Mouse (Mus musculus): Measurements from ENCODE around the gene Rab6a. TPM values are rescaled to one million over a fixed set of nuclear protein-coding genes. Genes with fewer than 3 reads are reported as not detected.

Rab6a gene
- polyA plus RNA-seq, 1 experiment from 2014 or later: 287 TPM

- Histone ChIP-seq H3K27me3 (replicated peaks) (no peaks in the 10 kb centered on the region), H3K36me3 (peaks cover 29% of the 10 kb centered on the region), H3K9me3 (replicated peaks) (no peaks in the 10 kb centered on the region), H3K27ac (replicated peaks) (no peak overlapping the region), H3K9ac (replicated peaks) (no peak overlapping the region), H3K4me2 (no peak overlapping the region), H3K4me3 (replicated peaks) (no peak overlapping the region), H3K4me1 (no peaks in the 10 kb centered on the region)
- ATAC-seq (ENCODE audit: low FRiP score): no peak
- WGBS: 9% methylated on average over 1 of the region's 1 CpGs
Measured at GRCm38 (mm10) chr7:100637657-100638056, 30.4 kb downstream of the Rab6a start.

DNA sequence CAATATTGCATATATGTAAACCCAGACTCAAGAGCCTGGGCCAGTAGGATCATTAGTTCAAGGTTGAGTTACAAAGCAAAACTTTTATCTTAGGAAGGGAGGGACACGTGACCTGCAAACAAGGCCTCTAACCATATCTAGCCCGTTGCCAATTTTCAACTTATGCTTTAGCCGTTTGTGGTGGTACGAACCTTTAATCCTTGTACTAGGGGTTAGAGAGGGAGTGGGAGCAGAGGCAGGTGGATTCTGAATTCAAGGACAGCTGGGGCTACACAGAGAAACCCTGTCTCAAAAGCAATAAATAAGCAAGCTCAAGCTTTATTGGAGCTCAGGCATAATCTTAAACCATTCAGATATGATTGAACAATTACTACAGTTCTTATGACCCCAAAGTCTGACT is 35.2 kb downstream of the Rab6a start:
- 97% methylated on average over 4 of the region's 4 CpGs for WGBS
- Histone ChIP-seq H3K36me3 (peaks cover 22% of the 10 kb centered on the region), H3K4me1 (no peaks in the 10 kb centered on the region), H3K27ac (replicated peaks) (no peak overlapping the region), H3K4me3 (replicated peaks) (no peak overlapping the region), H3K9ac (replicated peaks) (no peak overlapping the region), H3K27me3 (replicated peaks) (no peaks in the 10 kb centered on the region), H3K9me3 (replicated peaks) (no peaks in the 10 kb centered on the region), H3K4me2 (no peak overlapping the region)
- no peak for ATAC-seq (ENCODE audit: low FRiP score)

GRCm38 (mm10) chr7:100645147-100645546 is 37.9 kb downstream of the Rab6a start:
- Histone ChIP-seq H3K4me3 (replicated peaks) (no peak overlapping the region), H3K9ac (replicated peaks) (no peak overlapping the region), H3K27me3 (replicated peaks) (no peaks in the 10 kb centered on the region), H3K9me3 (replicated peaks) (no peaks in the 10 kb centered on the region), H3K36me3 (peaks cover 13% of the 10 kb centered on the region), H3K4me2 (no peak overlapping the region), H3K4me1 (no peaks in the 10 kb centered on the region), H3K27ac (replicated peaks) (no peak overlapping the region)
- 41% methylated on average over 3 of the region's 3 CpGs for WGBS
- ATAC-seq (ENCODE audit: low FRiP score): peak; percentile 32; the same call in 1 of the 2 replicates

DNA sequence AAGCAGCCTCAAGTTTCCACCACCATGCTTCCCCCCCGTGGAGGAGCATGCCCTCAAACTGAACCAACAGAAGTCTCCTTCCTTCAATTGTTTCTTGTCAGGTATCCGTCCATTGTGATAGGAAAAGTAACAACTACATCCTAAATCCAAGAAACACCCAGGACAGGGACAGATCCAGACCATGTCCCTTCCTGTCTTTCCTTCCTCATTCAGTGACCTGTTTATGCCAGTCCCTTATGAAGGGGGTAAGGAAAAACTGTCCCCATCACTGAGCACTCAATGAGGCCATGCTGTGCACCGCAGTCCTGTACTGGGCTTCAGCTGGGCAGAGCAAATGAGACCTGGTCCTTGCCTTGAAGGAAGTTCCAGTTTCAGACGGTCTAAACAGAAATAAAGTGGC is 41.9 kb downstream of the Rab6a start:
- H3K27ac ChIP-seq (replicated peaks): no peak overlapping the region
- no peak overlapping the region for H3K9ac ChIP-seq (replicated peaks)
- no peak overlapping the region for H3K4me2 ChIP-seq
- H3K27me3 ChIP-seq (replicated peaks): no peaks in the 10 kb centered on the region
- H3K4me1 ChIP-seq: no peaks in the 10 kb centered on the region
- no peaks in the 10 kb centered on the region for H3K9me3 ChIP-seq (replicated peaks)
- H3K4me3 ChIP-seq (replicated peaks): no peak overlapping the region
- peaks cover 5% of the 10 kb centered on the region; the same call in 1 of the 2 replicates for H3K36me3 ChIP-seq
- WGBS: 82% methylated on average over 4 of the region's 4 CpGs
- no peak for ATAC-seq (ENCODE audit: low FRiP score)

DNA sequence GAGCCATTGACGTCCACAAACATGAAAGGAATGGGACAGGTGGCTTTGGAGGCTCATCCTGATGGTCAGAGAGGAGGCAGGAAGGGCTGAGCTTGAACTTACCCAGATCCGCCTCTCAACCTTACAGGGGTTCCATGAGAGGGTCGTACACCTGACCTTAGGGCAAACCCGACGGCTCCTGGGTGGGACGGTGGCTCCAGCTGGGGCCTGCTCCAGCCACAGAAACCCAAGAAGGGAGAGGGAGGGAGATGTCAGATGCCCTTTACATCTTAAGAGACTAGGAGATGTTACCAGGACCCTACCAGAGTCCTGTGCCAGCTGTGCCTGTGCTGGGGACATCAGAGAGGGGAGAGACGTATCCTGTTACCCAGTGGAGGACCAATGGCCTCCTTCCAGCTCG is 42.6 kb downstream of the Rab6a start:
- no peak overlapping the region for H3K4me3 ChIP-seq (replicated peaks)
- H3K4me1 ChIP-seq: 0 out of 2 replicates have a peak, but pooled peaks cover 3% of the 10 kb centered on the region
- H3K9me3 ChIP-seq (replicated peaks): no peaks in the 10 kb centered on the region
- H3K27ac ChIP-seq (replicated peaks): no peak overlapping the region
- H3K27me3 ChIP-seq (replicated peaks): no peaks in the 10 kb centered on the region
- WGBS: 75% methylated on average over 8 of the region's 8 CpGs
- no peak overlapping the region for H3K9ac ChIP-seq (replicated peaks)
- H3K4me2 ChIP-seq: no peak overlapping the region
- 0 out of 2 replicates have a peak, but pooled peaks cover 2% of the 10 kb centered on the region for H3K36me3 ChIP-seq
- ATAC-seq (ENCODE audit: low FRiP score): no peak

DNA sequence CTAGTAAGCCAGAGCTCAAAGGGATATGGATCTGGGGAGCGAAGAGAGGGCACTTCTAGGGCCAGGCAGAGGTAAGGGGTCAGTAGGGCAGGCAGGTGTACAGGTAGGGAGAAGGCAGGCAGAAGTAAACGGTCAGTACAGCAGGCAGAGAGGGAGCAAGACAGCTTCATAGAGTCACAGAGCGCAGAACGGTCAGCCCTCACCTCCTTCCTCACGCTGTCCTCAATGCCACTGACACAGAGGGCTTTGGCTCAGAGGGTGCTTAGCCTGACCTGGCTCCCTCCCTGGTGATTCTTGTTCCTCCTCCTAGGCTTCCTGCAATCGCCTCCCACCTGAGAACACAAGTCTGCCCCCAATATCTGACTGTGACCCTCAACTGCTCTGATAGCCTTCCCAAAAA is 43.2 kb downstream of the Rab6a start:
- no peaks in the 10 kb centered on the region for H3K9me3 ChIP-seq (replicated peaks)
- 87% methylated on average over 6 of the region's 6 CpGs for WGBS
- H3K27me3 ChIP-seq (replicated peaks): no peaks in the 10 kb centered on the region
- no peak overlapping the region for H3K9ac ChIP-seq (replicated peaks)
- 0 out of 2 replicates have a peak, but pooled peaks cover 3% of the 10 kb centered on the region for H3K4me1 ChIP-seq
- no peak for ATAC-seq (ENCODE audit: low FRiP score)
- H3K4me3 ChIP-seq (replicated peaks): no peak overlapping the region
- H3K36me3 ChIP-seq: 0 out of 2 replicates have a peak, but pooled peaks cover 2% of the 10 kb centered on the region
- H3K4me2 ChIP-seq: no peak overlapping the region
- no peak overlapping the region for H3K27ac ChIP-seq (replicated peaks)

- no peak overlapping the region for H3K9ac ChIP-seq (replicated peaks)
- no peaks in the 10 kb centered on the region for H3K9me3 ChIP-seq (replicated peaks)
- no peak overlapping the region for H3K4me2 ChIP-seq
- H3K36me3 ChIP-seq: 0 out of 2 replicates have a peak, but pooled peaks cover 2% of the 10 kb centered on the region
- no peak overlapping the region for H3K27ac ChIP-seq (replicated peaks)
- no peak for ATAC-seq (ENCODE audit: low FRiP score)
- H3K4me3 ChIP-seq (replicated peaks): no peak overlapping the region
- H3K27me3 ChIP-seq (replicated peaks): no peaks in the 10 kb centered on the region
- H3K4me1 ChIP-seq: 0 out of 2 replicates have a peak, but pooled peaks cover 3% of the 10 kb centered on the region
- 75% methylated on average over 4 of the region's 4 CpGs for WGBS
Measured at GRCm38 (mm10) chr7:100651011-100651410, 43.8 kb downstream of the Rab6a start.

DNA sequence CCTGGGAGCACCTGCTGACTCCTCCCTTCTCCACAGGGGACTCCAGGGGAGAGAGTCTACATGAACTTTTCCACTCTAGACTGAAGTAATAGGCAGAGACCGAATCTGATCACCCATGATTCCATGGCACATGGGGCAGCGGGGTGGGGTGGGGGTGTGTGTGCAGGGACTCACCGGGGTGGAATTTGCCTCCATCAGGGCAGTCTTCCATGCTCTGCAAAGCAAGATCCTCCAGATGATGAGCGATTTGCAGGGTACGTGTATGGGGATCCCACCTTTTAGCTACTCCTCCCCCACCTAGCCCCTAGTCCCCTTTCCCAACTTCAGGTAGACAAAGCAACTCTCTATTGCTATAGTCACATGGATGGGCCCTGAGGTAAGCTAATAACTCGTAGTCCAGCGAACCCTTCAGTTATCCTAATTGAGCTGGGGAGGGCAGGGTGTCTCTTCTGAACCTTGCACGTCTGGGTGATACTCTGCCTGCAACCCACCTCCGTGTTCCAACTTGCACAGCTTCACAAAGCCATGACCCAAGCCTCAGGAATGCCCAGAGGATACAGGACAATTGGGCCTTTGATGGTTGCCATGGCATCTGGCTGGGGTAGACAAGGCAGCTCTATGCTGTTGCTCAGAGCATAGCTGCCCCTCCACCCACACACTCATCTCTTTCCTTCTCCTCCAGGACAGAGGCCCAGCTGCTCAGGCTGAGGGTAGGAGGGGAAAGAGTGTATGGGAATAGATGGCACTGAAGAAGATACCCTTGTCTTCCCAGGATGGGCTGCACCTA is 46.5 kb downstream of the Rab6a start:
- Histone ChIP-seq H3K27ac (replicated peaks) (peak overlapping the region; percentile 72), H3K4me3 (replicated peaks) (no peak overlapping the region), H3K27me3 (replicated peaks) (no peaks in the 10 kb centered on the region), H3K9ac (replicated peaks) (no peak overlapping the region), H3K36me3 (no peaks in the 10 kb centered on the region), H3K9me3 (replicated peaks) (no peaks in the 10 kb centered on the region), H3K4me2 (no peak overlapping the region), H3K4me1 (peaks cover 9% of the 10 kb centered on the region)
- 55% methylated on average over 9 of the region's 9 CpGs for WGBS
- peak; percentile 72 for ATAC-seq (ENCODE audit: low FRiP score)

- ATAC-seq (ENCODE audit: low FRiP score): no peak
- Histone ChIP-seq H3K9ac (replicated peaks) (no peak overlapping the region), H3K4me3 (replicated peaks) (no peak overlapping the region), H3K27ac (replicated peaks) (peak overlapping the region; percentile 72), H3K4me2 (no peak overlapping the region), H3K9me3 (replicated peaks) (no peaks in the 10 kb centered on the region), H3K36me3 (no peaks in the 10 kb centered on the region), H3K27me3 (replicated peaks) (no peaks in the 10 kb centered on the region), H3K4me1 (peaks cover 10% of the 10 kb centered on the region)
- 79% methylated on average over 8 of the region's 8 CpGs for WGBS
Measured at GRCm38 (mm10) chr7:100654441-100654840, 47.2 kb downstream of the Rab6a start.

- H3K27ac ChIP-seq (replicated peaks): no peak overlapping the region; the same call in 1 of the 2 replicates
- peaks cover 10% of the 10 kb centered on the region for H3K4me1 ChIP-seq
- H3K9ac ChIP-seq (replicated peaks): no peak overlapping the region
- no peaks in the 10 kb centered on the region for H3K36me3 ChIP-seq
- 43% methylated on average over 5 of the region's 5 CpGs for WGBS
- no peak for ATAC-seq (ENCODE audit: low FRiP score)
- 0 out of 2 replicates have a peak overlapping the region, but pooled peaks have one; percentile 2 for H3K4me2 ChIP-seq
- no peaks in the 10 kb centered on the region for H3K27me3 ChIP-seq (replicated peaks)
- no peak overlapping the region for H3K4me3 ChIP-seq (replicated peaks)
- H3K9me3 ChIP-seq (replicated peaks): no peaks in the 10 kb centered on the region
Measured at GRCm38 (mm10) chr7:100656739-100657138, 49.5 kb downstream of the Rab6a start.

GRCm38 (mm10) chr7:100658093-100658578 is 50.9 kb downstream of the Rab6a start:
- no peaks in the 10 kb centered on the region for H3K36me3 ChIP-seq
- H3K27me3 ChIP-seq (replicated peaks): no peaks in the 10 kb centered on the region
- peak overlapping the region; percentile 47 for H3K4me2 ChIP-seq
- peak overlapping the region; percentile 15; the same call in 1 of the 2 replicates for H3K4me3 ChIP-seq (replicated peaks)
- no peaks in the 10 kb centered on the region for H3K9me3 ChIP-seq (replicated peaks)
- ATAC-seq (ENCODE audit: low FRiP score): no peak
- 0 out of 2 replicates have a peak overlapping the region, but pooled peaks have one; percentile 13 for H3K27ac ChIP-seq (replicated peaks)
- H3K4me1 ChIP-seq: peaks cover 13% of the 10 kb centered on the region
- H3K9ac ChIP-seq (replicated peaks): no peak overlapping the region
- WGBS: 33% methylated on average over 18 of the region's 18 CpGs

DNA sequence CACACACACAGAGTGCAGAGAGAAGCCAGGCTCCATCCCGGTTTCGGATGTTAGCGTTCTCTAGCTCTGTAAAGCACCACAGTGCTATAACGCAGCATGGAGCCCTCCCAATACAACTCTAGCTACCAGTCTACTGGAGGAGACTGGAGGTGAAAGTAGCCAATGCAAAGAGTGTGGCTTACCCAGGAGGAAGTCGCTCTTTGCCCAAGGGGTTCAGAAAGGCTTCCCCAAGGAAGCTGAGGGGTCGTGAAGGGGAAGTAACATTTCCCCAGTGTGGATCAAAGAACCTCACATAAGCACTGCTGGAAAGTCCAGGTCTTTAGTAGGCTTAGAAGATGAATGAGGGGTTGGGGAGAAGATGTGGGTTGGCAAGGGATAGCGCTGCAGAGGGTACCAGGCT is 54.1 kb downstream of the Rab6a start:
- WGBS: 88% methylated on average over 7 of the region's 7 CpGs
- peaks cover 22% of the 10 kb centered on the region for H3K4me1 ChIP-seq
- no peak overlapping the region for H3K4me2 ChIP-seq
- H3K9me3 ChIP-seq (replicated peaks): no peaks in the 10 kb centered on the region
- H3K9ac ChIP-seq (replicated peaks): no peak overlapping the region
- H3K27me3 ChIP-seq (replicated peaks): no peaks in the 10 kb centered on the region
- no peak for ATAC-seq (ENCODE audit: low FRiP score)
- no peaks in the 10 kb centered on the region for H3K36me3 ChIP-seq
- no peak overlapping the region for H3K27ac ChIP-seq (replicated peaks)
- H3K4me3 ChIP-seq (replicated peaks): no peak overlapping the region
